Mouse (Mus musculus) liver, embryonic 14.5 days (tissue): Measurements from ENCODE around the gene Gm21958. TPM values are rescaled to one million over a fixed set of nuclear protein-coding genes. Genes with fewer than 3 reads are reported as not detected.

Experiments
- ATAC-seq: fragments of 200-750 bp; cut with Nextera tagmentation; 2 replicates; pipeline ENCODE4 v1.8.0; 2017; ENCODE audit warnings: moderate number of reproducible peaks, mild to moderate bottlenecking, moderate library complexity; ENCODE audit not compliant: insufficient read depth
- DNase-seq, 3 experiments: peaks; one replicate each; pipeline ENCODE4 v3.0.0-alpha.2; 2012 to 2013; ENCODE audit warnings: low read depth in 3 of 3, low spot score in 3 of 3
- H3K27ac ChIP-seq: fragments of 300-500 bp; sonication (generic); 2 replicates; pipeline ENCODE4 v1.5.1; 2014; ENCODE audit warnings: moderate library complexity, mild to moderate bottlenecking, control low read depth, inconsistent platforms
- H3K27me3 ChIP-seq: fragments of 300-500 bp; sonication (generic); 2 replicates; pipeline ENCODE4 v1.6.1; 2014; ENCODE audit warnings: mild to moderate bottlenecking, low read length, moderate library complexity; ENCODE audit not compliant: control insufficient read depth, insufficient read depth
- H3K36me3 ChIP-seq: fragments of 300-500 bp; sonication (generic); replicated peaks from 2 replicates; pipeline ENCODE4 v1.6.1; 2014; ENCODE audit warnings: low read depth; ENCODE audit not compliant: control insufficient read depth, insufficient read depth
- H3K4me1 ChIP-seq, 2 experiments: fragments of 200-500 bp in 1 of 2; fragments of 300-500 bp in 1 of 2; sonication (generic) in 1 of 2; replicated peaks; 2 replicates each; pipeline ENCODE4 v1.6.1; 2012 to 2014; ENCODE audit warnings: antibody characterized with exemption in 1 of 2, inconsistent platforms in 1 of 2, low read length in 1 of 2; ENCODE audit not compliant: control insufficient read depth in 2 of 2, insufficient read depth in 2 of 2
- H3K4me2 ChIP-seq: fragments of 300-500 bp; sonication (generic); 2 replicates; pipeline ENCODE4 v1.6.1; 2014; ENCODE audit warnings: low read depth, mild to moderate bottlenecking, control low read depth, moderate library complexity
- H3K4me3 ChIP-seq, 2 experiments: fragments of 200-500 bp in 1 of 2; fragments of 300-500 bp in 1 of 2; sonication (generic) in 1 of 2; 2 replicates each; pipeline ENCODE4 v1.5.1; 2012 to 2014; ENCODE audit warnings: low read depth in 2 of 2, low read length in 2 of 2, mild to moderate bottlenecking in 2 of 2, control low read depth in 1 of 2, inconsistent platforms in 1 of 2, moderate library complexity in 1 of 2; ENCODE audit not compliant: insufficient read depth in 1 of 2
- H3K9ac ChIP-seq: fragments of 300-500 bp; sonication (generic); replicated peaks from 2 replicates; pipeline ENCODE4 v1.6.1; 2014; ENCODE audit warnings: mild to moderate bottlenecking, control low read depth, moderate library complexity
- H3K9me3 ChIP-seq: fragments of 300-500 bp; sonication (generic); 2 replicates; pipeline ENCODE4 v1.6.1; 2016; ENCODE audit warnings: low read length, mixed read lengths; ENCODE audit not compliant: control insufficient read depth
- CTCF ChIP-seq: IDR thresholded peaks from 2 replicates; pipeline ENCODE4 v1.5.1; 2016; ENCODE audit warnings: antibody characterized with exemption, low read depth, control low read depth
- EP300 ChIP-seq: IDR thresholded peaks from 2 replicates; pipeline ENCODE4 v1.6.1; 2016; ENCODE audit warnings: antibody characterized with exemption, low read depth
- WGBS: fragments of 180-500 bp; shearing (Covaris S2); extraction: QIAGEN DNeasy Blood & Tissue Kit; methylation state at CpG from one replicate; pipeline ENCODE4 v1.1.7; 2014; ENCODE audit not compliant: insufficient replicate concordance; 5-methylcytosine and 5-hydroxymethylcytosine counted together
- polyA plus RNA-seq, 2 experiments: library from polyadenylated mRNA; depleted of rRNA in 1 of 2; stranded (reverse) in 1 of 2; unstranded in 1 of 2; fragments of >200 nt; fragmentation: Nextera tagmentation in 1 of 2; extraction: Ambion mirVana in 1 of 2; gene quantifications; 2 replicates each; pipeline versions ENCODE4 v1.2.1 to v1.2.3; 2012 to 2014

Gene Gm21958
- polyA plus RNA-seq, 2 experiments: not detected

DNA sequence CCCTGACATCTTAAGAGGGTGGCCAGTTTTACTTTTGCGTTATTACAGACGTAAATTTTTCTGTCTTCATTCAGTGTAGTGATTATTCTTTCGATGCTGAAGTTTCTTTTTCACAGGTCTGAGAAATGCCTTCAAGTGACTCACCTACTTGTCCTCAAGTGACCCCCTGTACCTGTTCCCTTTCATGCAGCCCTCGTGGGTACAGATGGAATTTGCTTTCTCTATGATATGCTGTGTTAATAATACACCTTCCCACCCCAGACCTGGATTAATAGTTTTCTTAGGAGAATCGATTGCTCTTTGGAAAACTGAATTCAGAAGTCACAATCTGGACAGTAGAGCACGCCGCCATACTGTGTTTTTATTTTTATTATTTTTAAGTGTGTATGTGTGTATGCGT is 23.2 kb upstream of the Gm21958 start:
- H3K36me3 ChIP-seq: peaks cover 15% of the 10 kb centered on the region
- 84% methylated on average over 8 of the region's 8 CpGs for WGBS
- TF ChIP-seq EP300: no peak

DNA sequence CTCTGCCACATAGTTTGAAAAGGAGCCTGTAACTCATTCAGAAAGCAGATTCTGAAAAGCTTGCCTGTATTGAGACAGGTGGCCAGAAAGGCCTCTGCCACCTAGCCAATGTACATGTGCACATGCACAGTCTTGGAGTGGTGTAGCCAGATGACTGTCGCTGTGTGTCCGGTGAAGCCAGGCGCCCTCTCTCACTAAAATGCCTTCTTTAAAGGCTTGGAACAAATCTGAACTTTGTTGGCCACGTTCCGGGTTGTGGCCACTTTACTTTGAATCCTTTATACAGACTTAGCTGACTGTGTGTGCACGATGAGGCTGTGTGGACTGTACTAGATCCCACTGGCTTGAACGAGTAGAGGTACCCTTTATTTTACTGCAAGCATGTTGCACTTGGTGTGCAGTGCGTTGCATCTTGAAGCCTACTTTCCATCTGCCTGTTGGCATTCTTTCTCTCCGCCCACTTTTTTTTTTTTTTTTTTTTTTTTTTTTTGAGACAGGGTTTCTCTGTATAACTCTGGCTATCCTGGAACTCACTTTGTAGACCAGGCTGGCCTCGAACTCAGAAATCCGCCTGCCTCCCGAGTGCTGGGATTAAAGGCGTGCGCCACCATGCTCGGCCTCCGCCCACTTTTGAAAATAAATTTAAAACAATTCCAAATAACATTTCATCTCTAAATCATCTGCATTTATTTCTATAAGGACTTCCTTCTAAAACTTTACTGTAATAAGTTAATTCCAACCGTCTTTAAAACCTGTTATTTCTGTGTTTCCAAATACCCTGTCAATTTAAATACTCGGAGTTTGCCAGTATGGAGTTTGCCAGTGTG is 22.2 kb upstream of the Gm21958 start:
- Histone ChIP-seq H3K4me1 (peaks cover 4 to 12% of the 10 kb centered on the region in 2 experiments; a peak in 3 of 4 replicates), H3K36me3 (peaks cover 14% of the 10 kb centered on the region), H3K27ac (peak overlapping the region; percentile 23; the same call in 1 of the 2 replicates), H3K4me3 (peak overlapping the region; percentile 82 to 89), H3K9me3 (no peaks in the 10 kb centered on the region), H3K4me2 (peak overlapping the region; percentile 86), H3K27me3 (no peaks in the 10 kb centered on the region), H3K9ac (peak overlapping the region; percentile 89)
- WGBS: 38% methylated on average over 18 of the region's 18 CpGs
- TF ChIP-seq CTCF (no peak), EP300 (no peak)
- ATAC-seq (no peak), DNase-seq (no peak)

More for the DNA sequence above, 23.2 kb upstream of the Gm21958 start:
- H3K9me3 ChIP-seq: no peaks in the 10 kb centered on the region
- no peak overlapping the region for H3K4me2 ChIP-seq
- H3K4me3 ChIP-seq: no peak overlapping the region
- H3K9ac ChIP-seq: no peak overlapping the region
- no peak for ATAC-seq
- no peak overlapping the region for H3K27ac ChIP-seq
- H3K27me3 ChIP-seq: no peaks in the 10 kb centered on the region
- DNase-seq: no peak
- peaks cover 4 to 12% of the 10 kb centered on the region in 2 experiments; a peak in 3 of 4 replicates for H3K4me1 ChIP-seq

- TF ChIP-seq CTCF: peak; percentile 89
- TF ChIP-seq EP300: no peak
- H3K9me3 ChIP-seq: no peaks in the 10 kb centered on the region
- ATAC-seq: peak; percentile 85
- DNase-seq: peak; percentile 47 to 61 (median 50)
- WGBS: under 1% methylated on average over 61 of the region's 65 CpGs
- peaks cover 4 to 12% of the 10 kb centered on the region in 2 experiments; a peak in 3 of 4 replicates for H3K4me1 ChIP-seq
- no peaks in the 10 kb centered on the region for H3K27me3 ChIP-seq
- H3K27ac ChIP-seq: peak within 1 kb of the TSS; percentile 92
- peaks cover 18% of the 10 kb centered on the region for H3K36me3 ChIP-seq
- peak within 1 kb of the TSS; percentile 86 for H3K4me2 ChIP-seq
- peak within 1 kb of the TSS; percentile 82 to 89 for H3K4me3 ChIP-seq
- H3K9ac ChIP-seq: peak within 1 kb of the TSS; percentile 89
Measured at GRCm38 (mm10) chr3:54735247-54736046, 21.3 kb upstream of the Gm21958 start, which contains the start of the genes Exosc8 and Alg5. TSS of gene Exosc8 (minus strand) at chr3:54735393. TSS of gene Alg5 (plus strand) at chr3:54735539.

DNA sequence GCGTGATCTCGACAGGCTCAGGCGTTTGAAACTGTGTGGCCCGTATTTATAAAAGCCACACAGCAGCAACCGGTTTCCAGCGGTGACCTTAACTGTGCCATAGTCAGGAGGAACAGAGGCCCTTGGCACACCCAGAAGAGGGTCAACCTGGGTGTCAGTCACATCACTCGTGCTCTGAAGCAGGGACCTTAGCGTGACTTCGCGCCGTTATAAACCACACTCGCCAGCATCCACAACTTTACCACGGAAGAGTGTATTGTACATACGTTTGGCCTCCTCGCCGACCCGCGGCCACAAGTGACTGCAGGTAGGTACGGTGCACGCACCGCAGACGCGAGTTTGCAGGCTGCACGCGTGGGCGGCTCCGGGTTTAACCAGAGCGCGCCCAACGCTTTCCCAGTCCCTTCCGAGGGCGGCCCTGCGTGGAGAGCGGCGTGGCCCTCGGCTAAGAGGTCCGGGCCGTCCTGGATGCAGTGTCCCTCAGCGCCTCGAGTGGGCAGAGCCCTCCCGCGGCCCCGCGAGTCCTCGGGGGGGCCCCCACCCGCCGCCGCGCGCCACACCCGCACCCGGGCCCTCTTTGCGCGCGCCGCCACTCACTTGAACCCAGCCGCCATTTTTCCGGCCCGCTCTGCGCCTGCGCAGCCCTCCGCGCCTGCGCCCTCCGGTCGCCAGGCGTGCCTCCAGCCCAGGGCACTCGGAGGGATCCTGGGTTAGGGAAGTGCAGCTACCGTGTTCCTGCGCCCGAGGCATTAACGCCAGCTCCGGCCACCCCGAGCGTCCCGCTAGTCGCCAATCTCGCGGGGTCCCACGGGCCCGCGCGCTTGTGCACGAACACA is 20.5 kb upstream of the Gm21958 start:
- Histone ChIP-seq H3K4me3 (peak overlapping the region; percentile 76 to 82), H3K4me2 (peak overlapping the region; percentile 86), H3K36me3 (peaks cover 26% of the 10 kb centered on the region), H3K4me1 (peaks cover 4 to 12% of the 10 kb centered on the region in 2 experiments; a peak in 3 of 4 replicates), H3K27ac (peak overlapping the region; percentile 92), H3K27me3 (no peaks in the 10 kb centered on the region), H3K9ac (peak overlapping the region; percentile 89), H3K9me3 (no peaks in the 10 kb centered on the region)
- no peak for TF ChIP-seq CTCF
- TF ChIP-seq EP300: no peak
- under 1% methylated on average over 83 of the region's 84 CpGs for WGBS
- ATAC-seq (peak; percentile 93), DNase-seq (peak; percentile 70)
